Mouse (Mus musculus) adrenal gland, postnatal 4 days (tissue): Measurements from ENCODE around the gene Abr. TPM values are rescaled to one million over a fixed set of nuclear protein-coding genes. Genes with fewer than 3 reads are reported as not detected.

Experiments used
- DNase-seq, 2 experiments: peaks; one replicate each; pipeline ENCODE4 v3.0.0; 2021 to 2022; ENCODE audit warnings: low spot score in 2 of 2, mixed read lengths in 2 of 2
- total RNA-seq, 2 experiments: library from RNA; stranded (reverse); gene quantifications; 2 replicates each; pipeline ENCODE4 v1.2.3; 2021

Abr gene
- total RNA-seq, 2 experiments from 2014 or later: 64.2 to 68.9 TPM

DNA sequence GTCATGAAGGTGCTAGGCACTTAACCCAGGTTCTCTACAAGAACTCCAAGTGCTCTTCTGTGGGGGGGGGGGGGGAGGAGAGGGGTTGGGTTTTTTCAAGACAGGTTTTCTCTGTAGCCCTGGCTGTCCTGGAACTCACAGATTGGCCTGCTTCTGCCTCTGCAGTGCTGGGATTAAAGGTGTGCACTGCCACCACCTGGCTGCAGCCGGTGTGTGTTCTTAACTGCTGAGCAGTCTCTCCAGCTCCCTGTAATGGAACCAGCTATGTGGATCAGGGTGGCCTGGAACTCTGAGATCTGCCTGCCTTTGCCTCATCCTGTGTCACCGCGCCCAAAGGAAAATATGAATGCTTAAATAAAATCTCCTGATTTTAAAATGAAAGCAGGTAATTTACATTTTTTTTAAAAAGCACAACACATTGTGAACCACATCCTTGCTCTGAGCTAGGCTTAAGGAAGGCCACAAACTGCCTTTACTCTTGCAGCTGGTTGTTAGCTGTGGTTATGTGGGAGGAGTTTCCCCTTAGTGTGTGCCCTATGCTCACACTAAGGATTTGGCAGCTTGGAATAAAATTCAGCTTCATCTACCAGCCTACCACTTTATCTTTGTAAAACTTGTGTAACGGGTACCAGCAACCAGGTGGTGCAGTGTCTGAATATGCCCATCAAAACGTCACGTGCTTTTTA is 125.9 kb downstream of the Abr start:
- no peak for DNase-seq

DNA sequence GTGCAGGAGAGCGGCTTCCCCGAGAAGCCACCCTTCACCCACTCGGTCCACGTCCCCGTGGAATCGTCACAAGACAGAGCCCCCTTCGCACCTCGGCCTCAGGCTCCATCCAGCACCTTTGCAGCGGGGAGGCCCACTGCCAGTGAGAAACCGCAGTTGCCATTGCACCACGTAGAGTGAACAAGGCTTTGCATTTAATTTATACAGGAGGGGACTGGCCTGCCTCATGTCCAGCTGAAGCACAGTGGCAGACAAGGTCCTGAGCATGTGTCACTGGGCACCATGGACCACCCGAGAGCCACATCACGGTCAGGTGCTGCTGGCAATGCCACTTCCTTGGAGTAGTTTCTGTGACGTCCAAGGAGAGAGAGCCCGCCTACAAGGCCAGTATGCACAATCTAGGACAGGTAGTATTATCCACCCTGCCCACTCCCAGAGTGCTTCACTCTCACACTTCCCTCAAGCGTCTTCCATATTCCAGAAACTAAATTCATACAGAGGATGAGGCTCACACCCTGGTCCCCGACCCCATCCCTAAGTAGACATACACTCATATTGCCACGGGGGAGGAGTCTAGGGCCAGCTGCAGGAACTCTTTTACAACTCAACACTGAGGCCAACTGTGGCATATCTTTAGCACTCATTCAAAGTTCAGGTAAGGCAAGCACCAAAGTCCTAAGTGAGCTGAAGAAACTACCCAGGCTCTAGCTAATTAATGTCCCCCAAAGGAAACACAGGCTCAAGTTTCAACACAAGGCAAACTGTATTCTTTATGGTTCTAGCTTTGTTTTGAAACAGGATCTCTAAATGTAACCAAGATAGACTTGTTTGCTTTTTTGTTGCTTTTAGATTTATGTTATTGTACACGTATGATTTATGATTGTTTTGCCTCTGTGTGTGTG is 126.7 kb downstream of the Abr start:
- DNase-seq: no peak

DNA sequence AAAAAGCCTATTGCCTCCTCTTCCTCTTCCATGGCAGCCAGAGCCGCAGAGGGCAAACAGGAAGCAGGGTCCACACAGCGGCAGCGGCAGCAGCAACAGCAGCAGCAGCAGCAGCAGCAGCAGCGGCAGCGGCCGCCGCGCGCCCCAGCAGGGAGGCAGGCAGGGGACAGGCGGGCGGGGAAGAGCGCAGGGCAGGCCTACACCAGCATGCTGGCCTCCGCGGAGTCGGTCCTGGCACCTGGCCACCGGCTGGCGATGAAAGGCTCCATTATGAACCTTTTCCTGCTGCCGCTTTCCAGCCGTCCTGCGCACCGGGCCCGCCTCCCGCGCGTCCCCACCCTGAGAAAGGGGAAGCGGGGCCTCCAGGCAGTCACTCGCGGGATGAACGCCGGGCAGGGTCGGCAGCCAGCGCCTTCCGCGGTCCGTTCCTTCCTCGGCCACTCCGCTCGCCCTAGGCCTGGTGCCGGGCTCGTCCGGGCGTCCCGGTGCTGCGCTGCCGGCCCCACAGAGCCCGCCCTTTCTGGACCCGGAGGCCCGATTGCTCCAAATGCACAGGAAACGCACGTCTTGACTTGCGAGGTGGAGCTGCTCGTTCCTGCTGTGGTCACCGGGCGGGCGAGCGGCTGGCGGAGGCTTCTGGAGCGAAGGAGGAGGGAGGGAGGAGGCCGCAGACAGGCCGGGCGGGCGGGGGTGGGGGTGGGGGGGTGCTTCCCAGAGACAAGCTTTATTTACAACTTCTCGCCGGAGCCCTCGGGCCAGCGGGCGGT is 127.6 kb downstream of the Abr start:
- peak; percentile 53 to 72 for DNase-seq

DNA sequence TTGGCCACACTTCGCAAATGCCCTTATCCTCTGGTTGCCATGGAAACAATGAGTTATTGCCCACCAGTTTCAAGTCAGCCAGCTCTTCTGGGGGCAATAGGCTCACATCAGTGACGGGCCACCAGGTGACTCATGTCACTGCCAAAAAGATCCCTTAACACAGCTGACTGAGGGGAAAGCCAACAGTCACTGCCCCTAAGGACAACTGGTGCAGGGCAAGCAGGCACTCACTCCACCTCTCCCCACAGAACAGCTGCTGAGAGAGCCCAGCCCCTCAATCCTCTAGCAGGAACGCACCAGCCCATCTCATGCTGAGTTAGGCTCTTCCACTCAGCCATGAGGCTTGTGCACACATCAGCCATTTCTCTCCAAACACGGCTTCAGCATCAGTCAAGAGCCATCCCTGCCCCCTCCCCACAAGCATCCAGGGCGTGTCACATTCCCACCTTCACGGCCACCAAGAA is 128.3 kb downstream of the Abr start:
- no peak for DNase-seq

DNA sequence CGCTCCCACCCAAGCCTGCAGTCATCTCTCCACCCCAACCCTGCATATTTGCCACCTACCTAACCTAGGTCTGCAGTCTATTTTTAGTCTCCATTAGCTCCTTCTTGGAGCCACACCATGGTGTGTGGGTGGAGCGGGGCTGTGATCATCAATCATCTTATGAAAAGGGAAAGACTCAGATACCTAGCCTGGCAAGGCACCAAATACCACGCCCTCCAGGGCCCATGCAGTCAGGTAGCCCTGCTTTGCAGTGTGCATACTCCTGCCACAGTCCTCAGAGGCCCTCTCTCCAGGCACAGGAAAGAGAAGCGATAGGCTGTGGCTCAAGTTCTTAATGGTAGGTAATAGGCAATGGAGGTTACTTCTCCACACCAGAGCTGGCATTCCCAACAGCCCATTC is 128.9 kb downstream of the Abr start:
- DNase-seq: no peak

DNA sequence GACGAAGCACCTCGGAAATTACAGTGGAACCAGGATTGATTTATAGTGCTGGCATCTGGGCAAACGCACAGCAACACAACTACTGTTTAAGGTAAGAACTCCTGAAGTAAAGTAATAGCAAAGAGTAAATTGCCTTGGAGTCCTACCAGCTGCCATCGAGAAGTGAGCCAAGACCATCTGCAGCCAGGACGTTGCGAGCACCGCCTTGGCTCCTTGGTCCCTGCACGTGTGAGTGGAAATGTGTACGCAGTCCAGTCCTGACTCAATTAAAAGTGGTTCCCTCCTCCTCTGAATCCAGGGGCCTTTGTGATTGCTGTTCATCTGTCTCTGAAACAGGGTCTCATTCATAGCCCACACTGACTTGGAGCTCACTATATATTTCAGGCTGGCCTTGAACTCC is 130.3 kb downstream of the Abr start:
- no peak for DNase-seq

DNA sequence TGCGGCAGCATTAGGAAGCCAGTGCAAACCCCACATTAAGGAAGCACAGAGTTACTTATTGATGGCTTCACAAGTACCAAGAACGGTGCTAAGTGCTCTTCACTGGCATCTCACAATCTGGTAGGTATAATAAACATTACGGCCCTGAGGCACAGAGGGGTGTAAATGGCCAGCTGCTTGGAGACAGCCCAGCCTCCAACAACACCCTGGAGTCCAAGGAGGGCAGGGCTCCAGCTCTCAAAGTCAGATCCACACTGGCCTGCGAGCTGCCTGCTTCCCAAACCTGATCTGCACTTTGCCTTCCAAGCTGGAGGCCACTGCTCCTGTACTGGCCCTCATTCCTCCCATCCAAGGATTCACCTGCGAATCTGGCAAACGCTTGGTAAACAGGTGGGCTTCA is 132.7 kb downstream of the Abr start:
- DNase-seq: no peak

DNA sequence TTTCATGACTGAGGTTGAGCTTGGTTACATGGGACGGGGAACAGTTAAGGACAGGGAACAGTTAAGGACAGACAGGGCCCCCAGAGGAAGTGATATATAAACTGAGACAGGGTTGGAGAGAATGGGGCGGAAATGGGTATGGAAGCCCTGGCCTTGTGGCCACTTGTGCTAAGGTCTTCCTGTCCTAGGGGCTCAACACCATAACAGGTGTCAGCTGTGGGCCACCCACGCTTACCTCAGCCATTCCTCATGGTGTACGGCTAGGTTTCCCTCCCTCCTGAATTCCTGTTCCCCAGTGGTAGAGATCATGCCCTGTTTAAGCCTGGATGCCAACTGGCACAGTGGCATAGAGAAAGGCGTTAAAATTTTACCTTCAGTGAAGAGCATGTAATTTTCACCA is 135.1 kb downstream of the Abr start:
- no peak for DNase-seq

DNA sequence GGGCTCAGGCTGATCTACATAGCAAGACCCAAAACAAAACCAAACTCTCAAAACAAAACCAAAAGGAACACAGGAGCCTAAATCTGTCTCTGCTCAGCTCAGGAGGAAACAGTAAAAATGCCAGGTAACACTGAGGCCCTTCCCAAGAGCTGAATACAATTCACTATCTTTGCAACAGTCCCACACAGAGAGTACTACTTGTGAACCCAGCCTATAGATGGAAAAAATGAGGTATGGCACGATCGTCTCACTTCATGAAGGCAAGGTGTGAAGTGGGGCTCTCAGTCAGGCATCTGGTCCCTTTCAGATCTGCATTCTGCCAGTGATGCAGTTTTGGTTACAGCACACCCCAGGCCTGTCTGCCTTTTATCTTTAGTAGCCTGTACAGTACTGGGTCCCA is 138.1 kb downstream of the Abr start:
- DNase-seq: no peak

DNA sequence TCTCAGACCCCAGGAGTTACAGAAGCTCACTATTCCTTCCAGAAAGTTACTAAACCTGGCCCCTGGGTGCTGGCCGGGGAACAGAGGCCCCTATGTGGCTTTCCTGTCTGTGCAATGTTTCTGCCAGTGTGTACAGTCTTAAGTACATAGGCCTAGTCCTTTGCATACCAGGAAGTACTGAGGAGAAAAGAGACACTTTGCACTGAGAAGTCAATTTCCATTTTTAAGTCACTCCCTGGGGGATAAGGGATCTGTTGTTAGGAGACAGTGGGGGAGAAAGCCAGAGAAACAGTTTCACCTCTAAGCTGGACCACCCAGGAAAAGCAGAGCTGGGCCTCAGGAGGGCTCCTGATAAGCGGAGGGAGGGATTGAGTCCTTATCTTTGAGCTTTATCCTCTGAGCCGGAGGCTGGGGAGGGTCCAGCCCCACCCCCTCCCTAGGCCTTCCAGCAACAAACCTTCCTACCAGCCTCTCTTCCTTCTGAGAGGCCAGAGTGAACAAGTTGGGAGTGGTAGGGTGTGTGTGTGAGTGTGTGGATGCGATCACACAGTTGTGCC is 138.9 kb downstream of the Abr start:
- DNase-seq: no peak

DNA sequence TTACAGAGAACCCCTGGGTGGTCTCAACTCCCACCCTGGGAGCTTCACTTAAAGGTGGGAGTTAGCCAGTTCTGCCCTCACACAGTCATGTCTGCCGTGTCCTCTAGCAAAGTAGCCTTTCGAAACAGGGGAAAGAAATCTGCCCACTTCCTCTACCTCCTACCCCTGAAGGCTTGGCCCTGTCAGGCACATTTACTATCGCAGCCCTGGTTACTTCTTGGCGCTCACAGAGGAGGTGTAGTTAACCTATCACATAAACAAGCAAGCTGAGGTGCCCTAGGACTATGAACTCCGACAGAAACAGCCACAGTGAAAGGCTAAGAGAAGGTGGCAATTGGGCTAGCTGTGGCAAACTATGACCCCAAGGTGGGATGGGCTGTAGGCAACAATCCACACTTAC is 139.4 kb downstream of the Abr start:
- no peak for DNase-seq

DNA sequence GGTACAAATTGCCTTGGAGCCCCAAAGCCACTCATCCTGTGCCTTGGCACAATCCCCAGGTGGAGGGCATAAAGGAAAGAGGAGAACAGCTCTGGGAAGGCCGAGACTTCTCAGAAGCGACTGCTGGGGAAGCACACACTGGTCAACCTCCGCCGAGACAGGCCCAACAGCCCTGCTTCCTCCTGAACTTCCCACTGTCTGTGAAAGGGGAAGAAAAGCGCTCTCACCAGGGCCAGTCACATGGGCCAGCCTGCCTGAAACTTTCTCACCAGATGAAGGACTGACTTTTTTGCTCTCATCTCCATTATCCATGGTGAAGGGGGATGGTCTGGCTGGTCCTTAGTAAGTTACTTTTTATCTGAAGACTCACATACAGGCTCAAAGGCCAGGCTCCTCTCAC is 139.9 kb downstream of the Abr start:
- no peak for DNase-seq

DNA sequence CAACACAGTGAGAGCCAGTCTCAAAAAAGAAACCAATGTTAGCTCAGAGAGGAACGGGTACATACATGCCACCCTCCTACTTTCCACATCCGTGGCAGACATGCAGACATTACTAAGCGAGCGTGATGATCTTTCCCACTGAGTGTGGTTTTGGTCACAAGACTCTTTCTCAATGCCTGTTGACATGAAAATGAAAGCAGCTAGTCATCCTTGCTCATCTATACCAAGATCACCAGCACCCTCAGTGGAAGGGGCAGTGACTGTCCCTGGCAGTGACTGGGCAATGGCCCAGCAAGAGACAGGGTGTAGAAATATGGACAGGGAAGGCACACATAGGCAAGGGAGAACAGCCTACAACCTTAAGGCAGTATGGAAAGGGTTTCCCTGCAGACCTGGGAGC is 142.4 kb downstream of the Abr start:
- DNase-seq: no peak

DNA sequence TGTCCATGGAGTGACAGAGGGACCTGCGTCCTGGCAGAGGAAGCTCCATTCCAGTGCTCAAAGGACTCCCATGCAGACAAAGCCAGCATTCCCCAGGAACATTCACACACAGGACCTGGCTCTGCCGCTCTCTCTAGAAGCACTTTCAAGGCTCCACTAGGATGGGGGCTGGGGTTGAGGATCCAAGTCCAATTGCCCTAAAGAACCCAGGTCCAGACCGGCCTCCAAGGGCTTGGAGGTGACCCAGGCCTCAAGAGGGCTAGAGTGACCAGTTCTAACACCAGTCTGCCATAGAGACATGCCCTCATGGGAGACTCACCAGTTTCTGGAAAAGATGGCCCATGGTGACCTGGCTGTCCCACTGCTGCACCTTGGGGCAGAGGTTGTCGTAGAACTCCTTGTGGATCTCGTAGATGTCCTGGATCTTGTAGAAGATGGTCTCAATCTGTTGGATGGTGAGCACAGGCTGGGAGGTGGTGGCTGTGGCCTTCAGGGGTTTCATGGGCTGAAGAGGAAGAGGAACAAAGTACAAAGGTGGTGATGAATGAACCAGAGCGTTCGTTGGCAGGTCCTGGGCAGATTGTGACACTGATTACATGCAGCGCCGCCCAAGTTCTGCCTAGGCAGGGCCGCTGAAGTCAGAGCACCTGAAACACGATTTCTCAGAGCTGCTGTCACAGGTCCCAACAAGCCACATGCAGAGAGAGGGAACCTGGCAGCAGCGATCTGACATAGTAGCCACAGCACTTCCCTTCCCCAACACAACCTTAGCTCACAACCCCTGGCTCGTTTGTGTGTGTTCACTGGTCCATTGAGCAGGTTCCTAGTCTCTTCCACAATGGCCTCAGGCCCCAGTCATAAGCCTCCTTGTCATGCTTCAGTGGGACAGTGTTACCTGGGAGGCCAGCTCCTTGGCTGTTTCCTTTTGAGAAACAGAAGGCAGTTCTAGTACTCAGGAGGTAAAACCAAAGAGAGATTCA is 143.1 kb downstream of the Abr start:
- no peak for DNase-seq

DNA sequence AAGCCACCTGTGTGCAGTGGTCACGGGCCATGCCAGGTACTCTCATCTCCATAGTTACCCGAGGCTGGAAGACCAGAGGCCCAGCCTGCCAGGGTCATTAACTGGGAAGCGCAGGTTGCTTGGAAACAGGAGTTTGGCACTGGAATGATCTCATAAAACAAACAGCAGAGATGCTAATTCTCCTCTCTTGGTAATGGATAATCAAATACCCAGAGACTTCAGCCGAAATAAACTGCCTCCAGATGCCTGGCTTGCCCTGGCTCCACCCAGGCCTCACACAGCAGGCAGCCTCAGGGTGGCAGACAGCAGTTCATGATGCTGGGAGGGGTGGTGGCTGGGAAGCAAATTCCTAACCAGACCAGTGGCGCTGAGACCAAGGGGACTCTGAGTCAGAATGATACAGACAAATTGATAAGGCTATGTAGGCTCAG is 145.0 kb downstream of the Abr start:
- DNase-seq: no peak

DNA sequence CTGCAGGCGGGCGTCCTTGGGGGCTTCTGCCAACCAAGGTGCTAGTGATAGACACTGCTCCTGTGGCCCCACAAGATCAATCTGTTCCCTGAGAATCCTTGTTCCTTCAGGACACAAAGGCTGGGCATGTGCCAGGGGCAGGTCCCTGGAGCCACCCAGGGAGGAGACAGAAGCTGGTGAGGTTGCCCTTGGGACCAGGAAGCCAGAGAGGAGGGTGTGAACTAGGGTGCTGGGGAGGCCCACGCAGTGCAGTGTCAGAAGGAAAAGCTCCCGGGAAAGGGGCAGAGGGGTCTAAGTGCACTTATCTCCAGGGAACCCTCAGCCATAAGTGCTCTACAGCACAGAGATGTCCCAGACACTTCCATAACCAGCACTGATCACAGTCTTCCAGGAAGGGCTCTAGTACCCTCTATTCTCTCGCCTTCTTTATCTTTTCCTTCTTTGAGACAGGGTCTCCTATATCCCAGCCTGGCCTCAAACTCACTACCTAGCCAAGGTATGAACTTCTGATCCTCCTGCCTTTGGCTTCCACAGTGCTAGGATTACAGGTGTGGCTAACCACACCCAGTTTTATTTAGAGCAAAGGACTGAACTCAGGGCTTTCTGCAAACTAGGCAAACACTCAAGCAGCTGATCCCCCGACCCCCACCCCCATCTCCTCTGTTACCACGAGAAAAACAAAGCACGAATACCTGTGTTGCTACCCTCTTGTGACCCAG is 145.6 kb downstream of the Abr start:
- DNase-seq: no peak

DNA sequence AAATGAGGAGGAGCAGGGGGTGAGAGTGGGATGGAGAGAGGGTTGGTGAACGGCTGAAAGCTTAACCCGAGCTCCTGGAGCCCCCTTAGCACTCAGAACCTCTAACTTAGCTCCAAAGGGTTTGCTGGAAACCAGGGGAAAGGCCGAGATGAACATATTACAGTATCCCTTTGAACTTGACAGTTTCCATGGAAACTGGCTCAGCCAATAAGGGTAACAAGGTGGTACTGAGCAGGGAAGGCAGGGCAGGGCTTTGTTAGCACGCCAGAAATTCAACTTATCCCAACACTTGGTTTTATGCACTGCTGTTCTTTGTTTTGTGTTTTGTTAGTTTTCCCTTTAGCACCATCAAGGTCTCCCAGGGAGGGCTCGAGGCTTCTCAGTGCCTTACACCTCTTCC is 149.5 kb downstream of the Abr start:
- no peak for DNase-seq

DNA sequence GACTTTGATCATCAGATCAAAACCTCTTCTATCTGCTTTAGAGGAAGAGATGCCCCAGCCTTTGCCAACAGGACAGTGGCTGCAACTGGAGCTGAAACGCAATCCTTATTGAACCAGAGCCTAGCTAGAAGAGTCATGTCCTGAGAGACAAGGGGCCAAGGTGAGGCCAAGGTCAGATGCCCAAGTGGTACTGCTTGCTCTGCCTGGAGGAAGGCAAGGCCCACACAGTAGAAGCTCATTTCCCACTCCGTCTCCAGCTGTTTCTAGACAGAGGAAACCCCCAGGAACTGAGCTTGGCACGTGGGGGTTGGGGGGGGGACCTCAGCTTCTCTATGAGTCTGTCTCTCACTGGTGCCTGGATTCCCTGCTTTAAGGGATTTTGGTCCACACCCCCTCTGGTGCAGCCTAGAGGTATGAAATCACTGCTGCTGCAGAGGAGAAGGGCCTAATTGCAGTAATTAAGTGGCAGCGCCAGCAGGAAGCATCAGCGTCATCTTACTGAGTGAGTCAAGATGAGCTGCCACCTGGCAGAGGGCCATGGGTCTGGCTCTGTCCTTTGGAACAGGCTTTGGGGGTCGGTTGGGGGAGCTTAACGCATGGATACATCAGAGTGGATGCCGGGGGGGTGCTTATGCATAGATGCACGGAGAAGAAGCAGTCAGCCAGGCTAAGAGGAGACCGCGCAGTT is 152.7 kb downstream of the Abr start:
- DNase-seq: no peak

DNA sequence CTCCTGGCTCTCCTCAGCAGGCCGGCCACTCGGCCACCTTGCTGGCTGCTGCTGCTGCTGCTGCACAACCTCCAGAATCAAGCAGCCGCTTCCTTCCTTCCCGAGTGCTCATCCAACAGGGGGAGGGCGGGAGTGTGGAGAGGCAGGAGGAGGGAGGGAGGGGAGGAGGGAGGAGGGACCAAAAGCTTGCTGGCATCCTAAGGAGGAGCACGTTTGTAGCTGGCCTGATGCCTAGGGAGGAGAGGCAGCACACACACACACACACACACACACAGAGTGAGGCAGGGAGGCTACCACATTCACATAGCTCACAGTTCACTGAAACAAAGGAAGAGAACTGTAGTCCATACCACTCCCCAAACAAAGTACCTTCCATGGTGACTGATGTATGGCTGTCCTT is 153.8 kb downstream of the Abr start:
- DNase-seq: no peak
